Mouse (Mus musculus): ENCODE results near the gene Xrcc5. TPM values are rescaled to one million over a fixed set of nuclear protein-coding genes. Genes with fewer than 3 reads are reported as not detected.

The Xrcc5 gene
- polyA plus RNA-seq, 1 experiment from 2014 or later = 29.7 TPM

DNA sequence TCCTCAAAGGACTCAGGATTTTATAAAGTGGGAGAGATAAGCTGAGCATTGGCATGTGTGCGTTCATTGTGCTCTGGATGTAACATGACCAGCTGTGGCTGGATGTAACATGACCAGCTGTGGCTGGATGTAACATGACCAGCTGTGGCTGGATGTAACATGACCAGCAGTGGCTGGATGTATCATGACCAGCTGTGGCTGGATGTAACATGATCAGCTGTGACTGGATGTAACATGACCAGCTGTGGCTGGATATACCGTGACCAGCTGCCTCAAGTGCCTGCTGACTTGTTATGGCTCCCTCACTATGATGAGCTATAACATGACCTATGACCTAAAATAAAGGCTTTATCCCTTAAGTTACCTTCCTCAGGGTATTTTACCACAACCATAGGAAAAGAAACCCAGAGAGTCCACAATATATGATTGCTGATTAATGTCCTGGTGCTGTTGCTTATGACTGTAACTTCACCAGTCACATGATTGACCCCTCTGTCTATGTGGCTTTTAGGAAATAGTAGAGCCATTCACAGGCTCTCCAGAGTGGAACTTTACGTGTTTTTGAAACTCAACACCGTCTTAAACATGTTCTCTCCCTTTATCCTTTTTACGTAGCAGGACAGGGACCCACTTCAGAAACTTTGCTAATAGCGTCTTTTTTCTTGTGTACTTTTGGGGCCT is 2.7 kb downstream of the Xrcc5 start:
- no peak overlapping the region for H3K4me3 ChIP-seq (ENCODE audit: low read length)
- WGBS = 47% methylated on average over 6 of the region's 6 CpGs
- H3K36me3 ChIP-seq (ENCODE audit: control insufficient read depth, insufficient read depth, low read length) = no peaks in the 10 kb centered on the region
- H3K4me2 ChIP-seq (ENCODE audit: low read depth, low read length) = no peak overlapping the region
- H3K4me1 ChIP-seq (replicated peaks; ENCODE audit: control insufficient read depth, insufficient read depth, low read length) = peaks cover 2% of the 10 kb centered on the region; the same call in 1 of the 2 replicates
- H3K9ac ChIP-seq (ENCODE audit: low read length) = no peak overlapping the region
- H3K9me3 ChIP-seq (ENCODE audit: control insufficient read depth, low read length) = no peaks in the 10 kb centered on the region
- ATAC-seq (ENCODE audit: low read depth) = no peak
- H3K27me3 ChIP-seq (ENCODE audit: control insufficient read depth, insufficient read depth, low read depth, low read length) = no peaks in the 10 kb centered on the region
- H3K27ac ChIP-seq (ENCODE audit: low read length) = no peak overlapping the region

GRCm38 (mm10) chr1:72312701-72313398 is 5.6 kb downstream of the Xrcc5 start:
- ATAC-seq (ENCODE audit: low read depth) = no peak
- H3K4me3 ChIP-seq (ENCODE audit: low read length) = no peak overlapping the region
- H3K9me3 ChIP-seq (ENCODE audit: control insufficient read depth, low read length) = no peaks in the 10 kb centered on the region
- H3K27ac ChIP-seq (ENCODE audit: low read length) = no peak overlapping the region
- no peaks in the 10 kb centered on the region for H3K36me3 ChIP-seq (ENCODE audit: control insufficient read depth, insufficient read depth, low read length)
- peaks cover 2% of the 10 kb centered on the region; the same call in 1 of the 2 replicates for H3K4me1 ChIP-seq (replicated peaks; ENCODE audit: control insufficient read depth, insufficient read depth, low read length)
- no peak overlapping the region for H3K4me2 ChIP-seq (ENCODE audit: low read depth, low read length)
- no peak overlapping the region for H3K9ac ChIP-seq (ENCODE audit: low read length)
- 85% methylated on average over 9 of the region's 9 CpGs for WGBS
- H3K27me3 ChIP-seq (ENCODE audit: control insufficient read depth, insufficient read depth, low read depth, low read length) = no peaks in the 10 kb centered on the region

GRCm38 (mm10) chr1:72313399-72314039 is 6.3 kb downstream of the Xrcc5 start:
- ATAC-seq (ENCODE audit: low read depth) = no peak
- Histone ChIP-seq H3K4me1 (replicated peaks; ENCODE audit: control insufficient read depth, insufficient read depth, low read length) (0 out of 2 replicates have a peak, but pooled peaks cover 2% of the 10 kb centered on the region), H3K27ac (ENCODE audit: low read length) (no peak overlapping the region), H3K9ac (ENCODE audit: low read length) (no peak overlapping the region), H3K27me3 (ENCODE audit: control insufficient read depth, insufficient read depth, low read depth, low read length) (no peaks in the 10 kb centered on the region), H3K4me3 (ENCODE audit: low read length) (no peak overlapping the region), H3K36me3 (ENCODE audit: control insufficient read depth, insufficient read depth, low read length) (no peaks in the 10 kb centered on the region), H3K4me2 (ENCODE audit: low read depth, low read length) (no peak overlapping the region), H3K9me3 (ENCODE audit: control insufficient read depth, low read length) (no peaks in the 10 kb centered on the region)
- 77% methylated on average over 5 of the region's 5 CpGs for WGBS

- ATAC-seq (ENCODE audit: low read depth) = no peak
- H3K4me1 ChIP-seq (replicated peaks; ENCODE audit: control insufficient read depth, insufficient read depth, low read length) = no peaks in the 10 kb centered on the region
- 84% methylated on average over 4 of the region's 4 CpGs for WGBS
- no peaks in the 10 kb centered on the region for H3K36me3 ChIP-seq (ENCODE audit: control insufficient read depth, insufficient read depth, low read length)
- no peak overlapping the region for H3K4me2 ChIP-seq (ENCODE audit: low read depth, low read length)
- H3K4me3 ChIP-seq (ENCODE audit: low read length) = no peak overlapping the region
- no peaks in the 10 kb centered on the region for H3K9me3 ChIP-seq (ENCODE audit: control insufficient read depth, low read length)
- H3K27ac ChIP-seq (ENCODE audit: low read length) = no peak overlapping the region
- no peaks in the 10 kb centered on the region for H3K27me3 ChIP-seq (ENCODE audit: control insufficient read depth, insufficient read depth, low read depth, low read length)
- no peak overlapping the region for H3K9ac ChIP-seq (ENCODE audit: low read length)
These were observed 8.2 kb downstream of the Xrcc5 start for GRCm38 (mm10) chr1:72315447-72315846.

DNA sequence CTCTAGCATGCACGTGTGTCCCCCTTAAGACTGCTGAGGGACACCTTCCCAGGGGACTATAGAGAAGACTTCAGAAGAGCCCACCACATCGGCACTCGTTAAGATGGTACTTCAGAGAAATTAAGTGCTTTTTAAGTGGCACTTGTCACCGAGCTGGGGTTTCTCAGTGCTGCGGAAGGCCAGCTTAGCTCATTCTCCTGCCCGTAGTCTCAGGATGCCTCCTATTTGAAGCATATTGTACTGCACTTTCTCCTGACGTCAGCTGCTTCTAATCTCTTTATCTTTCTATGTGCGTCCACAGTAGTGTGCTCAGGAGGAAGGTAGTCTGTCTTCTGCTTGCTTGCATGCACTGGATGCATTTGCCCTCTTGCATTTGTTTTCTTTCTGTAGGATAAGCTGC is 9.2 kb downstream of the Xrcc5 start:
- H3K27me3 ChIP-seq (ENCODE audit: control insufficient read depth, insufficient read depth, low read depth, low read length) = no peaks in the 10 kb centered on the region
- no peaks in the 10 kb centered on the region for H3K9me3 ChIP-seq (ENCODE audit: control insufficient read depth, low read length)
- no peak overlapping the region for H3K27ac ChIP-seq (ENCODE audit: low read length)
- H3K9ac ChIP-seq (ENCODE audit: low read length) = no peak overlapping the region
- ATAC-seq (ENCODE audit: low read depth) = 0 out of 2 replicates have a peak, but pooled peaks have one; percentile 52
- H3K4me1 ChIP-seq (replicated peaks; ENCODE audit: control insufficient read depth, insufficient read depth, low read length) = no peaks in the 10 kb centered on the region
- H3K36me3 ChIP-seq (ENCODE audit: control insufficient read depth, insufficient read depth, low read length) = peaks cover 3% of the 10 kb centered on the region; the same call in 1 of the 2 replicates
- no peak overlapping the region for H3K4me2 ChIP-seq (ENCODE audit: low read depth, low read length)
- 52% methylated on average over 8 of the region's 8 CpGs for WGBS
- H3K4me3 ChIP-seq (ENCODE audit: low read length) = no peak overlapping the region

- 45% methylated on average over 7 of the region's 7 CpGs for WGBS
- ATAC-seq (ENCODE audit: low read depth) = no peak
- peaks cover 3% of the 10 kb centered on the region; the same call in 1 of the 2 replicates for H3K36me3 ChIP-seq (ENCODE audit: control insufficient read depth, insufficient read depth, low read length)
These were observed 9.7 kb downstream of the Xrcc5 start for GRCm38 (mm10) chr1:72316901-72317300.

DNA sequence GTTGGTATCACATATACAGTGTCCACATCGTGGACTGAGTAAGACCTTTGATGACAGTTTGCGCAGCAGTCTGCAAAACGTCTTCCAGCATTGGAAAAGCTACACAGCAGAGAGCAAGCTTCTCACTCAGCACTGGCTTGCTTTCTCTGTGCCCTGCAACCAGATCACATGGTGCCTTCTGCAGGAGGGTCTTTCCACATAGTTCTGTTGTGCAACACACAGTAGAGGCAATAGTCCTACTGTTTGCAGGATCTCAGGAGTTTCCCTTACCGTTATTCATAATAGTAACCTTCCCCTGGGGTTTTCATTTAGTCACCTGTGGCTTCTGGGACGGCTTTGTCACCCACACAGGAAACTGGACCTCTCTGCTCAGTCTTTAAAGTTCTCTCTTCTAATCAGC is 13.5 kb downstream of the Xrcc5 start:
- Histone ChIP-seq H3K36me3 (ENCODE audit: control insufficient read depth, insufficient read depth, low read length) (peaks cover 3% of the 10 kb centered on the region), H3K27ac (ENCODE audit: low read length) (no peak overlapping the region), H3K4me1 (replicated peaks; ENCODE audit: control insufficient read depth, insufficient read depth, low read length) (no peaks in the 10 kb centered on the region), H3K4me3 (ENCODE audit: low read length) (no peak overlapping the region), H3K27me3 (ENCODE audit: control insufficient read depth, insufficient read depth, low read depth, low read length) (no peaks in the 10 kb centered on the region), H3K4me2 (ENCODE audit: low read depth, low read length) (no peak overlapping the region), H3K9ac (ENCODE audit: low read length) (no peak overlapping the region), H3K9me3 (ENCODE audit: control insufficient read depth, low read length) (no peaks in the 10 kb centered on the region)
- ATAC-seq (ENCODE audit: low read depth) = no peak
- 87% methylated on average over 5 of the region's 5 CpGs for WGBS

More at GRCm38 (mm10) chr1:72316901-72317300, 9.7 kb downstream of the Xrcc5 start:
- Histone ChIP-seq H3K9me3 (ENCODE audit: control insufficient read depth, low read length) (no peaks in the 10 kb centered on the region), H3K27ac (ENCODE audit: low read length) (no peak overlapping the region), H3K27me3 (ENCODE audit: control insufficient read depth, insufficient read depth, low read depth, low read length) (no peaks in the 10 kb centered on the region), H3K4me2 (ENCODE audit: low read depth, low read length) (no peak overlapping the region), H3K4me1 (replicated peaks; ENCODE audit: control insufficient read depth, insufficient read depth, low read length) (no peaks in the 10 kb centered on the region), H3K4me3 (ENCODE audit: low read length) (no peak overlapping the region), H3K9ac (ENCODE audit: low read length) (no peak overlapping the region)

DNA sequence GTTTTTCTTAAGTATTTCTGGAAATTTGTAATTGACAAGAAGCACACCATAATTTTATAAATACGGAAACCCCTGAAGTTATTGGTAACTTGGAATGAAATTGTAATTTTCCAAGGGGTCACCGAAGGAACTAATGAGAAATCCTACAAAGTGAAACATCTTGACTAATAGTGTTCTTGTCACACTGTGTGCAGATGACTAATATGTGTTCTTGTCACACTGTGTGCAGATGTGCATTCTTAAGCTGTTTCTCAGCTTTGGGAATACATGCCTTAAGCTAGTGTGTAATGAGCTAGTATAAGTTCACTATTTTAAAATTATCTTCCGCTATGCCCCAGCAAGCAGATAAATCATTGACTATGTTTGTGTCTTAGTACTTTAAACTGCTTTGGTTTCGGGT is 16.0 kb downstream of the Xrcc5 start:
- no peaks in the 10 kb centered on the region for H3K4me1 ChIP-seq (replicated peaks; ENCODE audit: control insufficient read depth, insufficient read depth, low read length)
- H3K4me3 ChIP-seq (ENCODE audit: low read length) = no peak overlapping the region
- no peaks in the 10 kb centered on the region for H3K9me3 ChIP-seq (ENCODE audit: control insufficient read depth, low read length)
- no peak overlapping the region for H3K4me2 ChIP-seq (ENCODE audit: low read depth, low read length)
- ATAC-seq (ENCODE audit: low read depth) = no peak
- H3K36me3 ChIP-seq (ENCODE audit: control insufficient read depth, insufficient read depth, low read length) = peaks cover 6% of the 10 kb centered on the region
- H3K27me3 ChIP-seq (ENCODE audit: control insufficient read depth, insufficient read depth, low read depth, low read length) = no peaks in the 10 kb centered on the region
- 94% methylated on average over 4 of the region's 4 CpGs for WGBS
- no peak overlapping the region for H3K9ac ChIP-seq (ENCODE audit: low read length)
- H3K27ac ChIP-seq (ENCODE audit: low read length) = no peak overlapping the region

DNA sequence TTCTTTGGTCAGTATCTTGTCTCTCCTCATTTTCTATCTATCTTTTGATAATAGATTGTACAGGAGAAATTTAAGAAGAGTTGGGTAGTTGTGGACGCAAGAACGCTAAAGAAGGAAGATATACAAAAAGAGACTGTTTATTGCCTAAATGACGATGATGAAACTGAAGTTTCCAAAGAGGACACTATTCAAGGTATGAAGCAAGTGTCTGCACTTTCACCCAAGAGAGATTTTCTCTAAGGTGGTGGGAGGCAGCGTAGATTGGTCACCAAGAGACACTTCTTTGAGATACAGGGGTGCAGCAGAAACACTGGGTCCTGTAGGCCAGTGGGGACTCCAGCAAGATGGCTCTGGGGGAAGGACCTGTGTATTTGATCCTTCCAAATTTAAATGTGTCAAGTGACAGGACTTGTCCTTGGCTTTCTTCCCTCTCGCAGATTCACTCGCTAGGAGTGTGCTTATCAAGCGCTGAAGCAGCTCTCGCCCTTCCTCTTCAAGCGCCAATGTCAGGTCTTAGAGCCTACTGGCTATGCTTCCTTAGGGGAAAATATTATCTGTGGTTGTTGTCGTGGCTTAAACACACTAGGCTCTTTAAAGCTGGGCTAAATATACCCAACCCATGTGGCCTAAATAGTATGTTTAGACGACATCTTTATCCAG is 19.1 kb downstream of the Xrcc5 start:
- Histone ChIP-seq H3K9ac (ENCODE audit: low read length) (no peak overlapping the region), H3K4me3 (ENCODE audit: low read length) (no peak overlapping the region), H3K27ac (ENCODE audit: low read length) (no peak overlapping the region), H3K27me3 (ENCODE audit: control insufficient read depth, insufficient read depth, low read depth, low read length) (no peaks in the 10 kb centered on the region), H3K9me3 (ENCODE audit: control insufficient read depth, low read length) (no peaks in the 10 kb centered on the region), H3K4me2 (ENCODE audit: low read depth, low read length) (no peak overlapping the region), H3K36me3 (ENCODE audit: control insufficient read depth, insufficient read depth, low read length) (peaks cover 3% of the 10 kb centered on the region; the same call in 1 of the 2 replicates), H3K4me1 (replicated peaks; ENCODE audit: control insufficient read depth, insufficient read depth, low read length) (no peaks in the 10 kb centered on the region)
- no peak for ATAC-seq (ENCODE audit: low read depth)
- 89% methylated on average over 11 of the region's 11 CpGs for WGBS

All from lung, embryonic 16.5 days (tissue).